Mouse (Mus musculus) neutrophil, adult 65 days (primary cell): ENCODE measurements around the gene Bloc1s4. TPM values are rescaled to one million over a fixed set of nuclear protein-coding genes. Genes with fewer than 3 reads are reported as not detected.

ENCODE experiments used
- total RNA-seq: library from RNA; stranded (reverse); gene quantifications from 2 replicates; pipeline ENCODE4 v1.2.4, GENCODE M21; 2023

Bloc1s4 gene
- 24.7 and 30.9 TPM in 2 replicates for total RNA-seq

GRCm38 (mm10) chr5:36748536-36749061 is at the start of gene Bloc1s4:
Bloc1s4 (minus strand) TSS chr5:36748650.

GRCm38 (mm10) chr5:36796296-36797014 is 48.0 kb upstream of the Bloc1s4 start, which contains the start of gene Mrfap1:
Mrfap1 (minus strand) TSS chr5:36796772.

Other genes with a start within 250 kb of the Bloc1s4 start
- 80.4 and 107 TPM in 2 replicates for gene Tbc1d14, start 155.4 kb downstream of the Bloc1s4 start, total RNA-seq
- 20.7 and 24.0 TPM in 2 replicates for gene D5Ertd579e, start 52.6 kb downstream of the Bloc1s4 start, total RNA-seq
- gene Mrfap1, start 48.1 kb upstream of the Bloc1s4 start, total RNA-seq: 102 and 139 TPM in 2 replicates
- 37.5 and 42.1 TPM in 2 replicates for gene Man2b2, start 82.0 kb upstream of the Bloc1s4 start, total RNA-seq
- gene Ppp2r2c, start 119.9 kb upstream of the Bloc1s4 start, total RNA-seq: not detected in 2 replicates
- 2.4 and 2.6 TPM in 2 replicates for gene Wfs1, start 240.6 kb upstream of the Bloc1s4 start, total RNA-seq